Mouse (Mus musculus) G1E (cell line): ENCODE data around the gene 2010109A12Rik.

Experiments
- CTCF ChIP-seq: IDR thresholded peaks from 2 replicates; pipeline ENCODE4 v1.5.1; 2012; ENCODE audit warnings: low read depth, low read length, inconsistent platforms, mixed read lengths
- GATA1 ChIP-seq: IDR thresholded peaks from 2 replicates; pipeline ENCODE4 v1.6.1; 2012; ENCODE audit warnings: borderline replicate concordance, low read length, inconsistent platforms, mixed read lengths
- POLR2AphosphoS5 ChIP-seq: IDR thresholded peaks from 2 replicates; pipeline ENCODE4 v1.6.1; 2012; ENCODE audit warnings: low read depth, low read length, inconsistent platforms; ENCODE audit not compliant: insufficient replicate concordance
- TAL1 ChIP-seq: conservative IDR thresholded peaks from 2 replicates; pipeline ENCODE4 v1.6.1; 2012; ENCODE audit warnings: low read depth, low read length, inconsistent platforms, mixed read lengths

DNA sequence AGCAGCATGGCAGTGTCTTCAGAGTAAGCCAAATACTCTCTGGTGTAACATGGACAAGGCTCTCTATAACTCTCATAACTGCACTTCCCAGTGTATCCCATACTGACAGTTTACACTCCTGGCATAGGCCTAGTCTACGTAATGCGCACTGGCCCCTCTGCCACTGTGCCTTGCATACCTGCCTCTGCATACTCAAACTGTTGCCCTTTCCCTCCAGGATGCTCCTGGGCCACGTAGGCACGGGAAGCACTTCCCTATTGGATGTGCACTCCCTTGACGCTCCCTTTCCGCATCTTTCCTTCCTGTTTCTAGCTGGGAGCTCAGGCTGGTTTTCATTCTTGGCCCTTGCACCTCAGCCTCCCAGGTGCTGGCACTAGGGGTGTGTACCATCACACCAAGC lies 21.8 kb upstream of the 2010109A12Rik start:
- TF ChIP-seq CTCF = no peak
- TF ChIP-seq GATA1 = no peak
- TF ChIP-seq TAL1 = no peak
- 0 out of 2 replicates have a peak, but pooled peaks have one; percentile 58 for TF ChIP-seq POLR2AphosphoS5
